Mouse (Mus musculus) kidney, postnatal 0 days (tissue): ENCODE measurements around the gene Lpgat1. TPM values are rescaled to one million over a fixed set of nuclear protein-coding genes. Genes with fewer than 3 reads are reported as not detected.

Source experiments
- ATAC-seq: fragments of 200-750 bp; cut with Nextera tagmentation; replicated peaks from 2 replicates; pipeline ENCODE4 v1.8.0; 2017; ENCODE audit warnings: low read depth, moderate number of reproducible peaks, moderate TSS enrichment, moderate library complexity; ENCODE audit not compliant: low FRiP score
- DNase-seq: peaks from one replicate; pipeline ENCODE4 v3.0.0-alpha.2; 2016; ENCODE audit warnings: low spot score
- H3K27ac ChIP-seq: fragments of 300-500 bp; sonication (generic); 2 replicates; pipeline ENCODE4 v1.5.1; 2014; ENCODE audit warnings: mild to moderate bottlenecking
- H3K27me3 ChIP-seq: fragments of 300-500 bp; sonication (generic); 2 replicates; pipeline ENCODE4 v1.6.1; 2014; ENCODE audit warnings: low read length, mixed read lengths; ENCODE audit not compliant: insufficient read depth
- H3K36me3 ChIP-seq: fragments of 300-500 bp; sonication (generic); 2 replicates; pipeline ENCODE4 v1.6.1; 2014; ENCODE audit warnings: low read length, mixed read lengths; ENCODE audit not compliant: insufficient read depth
- H3K4me1 ChIP-seq: fragments of 300-500 bp; sonication (generic); replicated peaks from 2 replicates; pipeline ENCODE4 v1.6.1; 2014; ENCODE audit warnings: antibody characterized with exemption, low read length, mixed read lengths; ENCODE audit not compliant: insufficient read depth
- H3K4me2 ChIP-seq: fragments of 300-500 bp; sonication (generic); 2 replicates; pipeline ENCODE4 v1.6.1; 2014; ENCODE audit warnings: mild to moderate bottlenecking, low read length, moderate library complexity, mixed read lengths
- H3K4me3 ChIP-seq: fragments of 300-500 bp; sonication (generic); replicated peaks from 2 replicates; pipeline ENCODE4 v1.5.1; 2014; ENCODE audit warnings: low read depth, low read length
- H3K9ac ChIP-seq: fragments of 300-500 bp; sonication (generic); 2 replicates; pipeline ENCODE4 v1.6.1; 2014; ENCODE audit warnings: low read depth, low read length
- H3K9me3 ChIP-seq: fragments of 300-500 bp; sonication (generic); replicated peaks from 2 replicates; pipeline ENCODE4 v1.6.1; 2016; ENCODE audit warnings: low read length, inconsistent platforms, mixed read lengths
- CTCF ChIP-seq: IDR thresholded peaks from 2 replicates; pipeline ENCODE4 v1.5.1; 2016; ENCODE audit warnings: antibody characterized with exemption, low read depth, mild to moderate bottlenecking, moderate library complexity
- WGBS: fragments of 180-500 bp; shearing (Covaris S2); extraction: QIAGEN DNeasy Blood & Tissue Kit; methylation state at CpG from one replicate; pipeline ENCODE4 v1.1.7; 2014; 5-methylcytosine and 5-hydroxymethylcytosine counted together
- polyA plus RNA-seq: library from polyadenylated mRNA; unstranded; fragments of >200 nt; fragmentation: Nextera tagmentation; extraction: Ambion mirVana; gene quantifications from 2 replicates; pipeline ENCODE4 v1.2.1, GENCODE M21; 2015

The Lpgat1 gene
- polyA plus RNA-seq, 1 experiment from 2014 or later, result 37.1 TPM

- no peaks in the 10 kb centered on the region for H3K9me3 ChIP-seq
- no peak overlapping the region for H3K4me3 ChIP-seq
- H3K9ac ChIP-seq, result no peak overlapping the region
- H3K4me2 ChIP-seq, result no peak overlapping the region
- no peak overlapping the region for H3K27ac ChIP-seq
- ATAC-seq (no peak), DNase-seq (no peak)
- H3K36me3 ChIP-seq, result no peaks in the 10 kb centered on the region
- no peaks in the 10 kb centered on the region for H3K27me3 ChIP-seq
- no peak for TF ChIP-seq CTCF
- no peaks in the 10 kb centered on the region for H3K4me1 ChIP-seq
- WGBS, result 60% methylated on average over 4 of the region's 4 CpGs
These were observed 78.7 kb downstream of the Lpgat1 start for GRCm38 (mm10) chr1:191796238-191796896.

DNA sequence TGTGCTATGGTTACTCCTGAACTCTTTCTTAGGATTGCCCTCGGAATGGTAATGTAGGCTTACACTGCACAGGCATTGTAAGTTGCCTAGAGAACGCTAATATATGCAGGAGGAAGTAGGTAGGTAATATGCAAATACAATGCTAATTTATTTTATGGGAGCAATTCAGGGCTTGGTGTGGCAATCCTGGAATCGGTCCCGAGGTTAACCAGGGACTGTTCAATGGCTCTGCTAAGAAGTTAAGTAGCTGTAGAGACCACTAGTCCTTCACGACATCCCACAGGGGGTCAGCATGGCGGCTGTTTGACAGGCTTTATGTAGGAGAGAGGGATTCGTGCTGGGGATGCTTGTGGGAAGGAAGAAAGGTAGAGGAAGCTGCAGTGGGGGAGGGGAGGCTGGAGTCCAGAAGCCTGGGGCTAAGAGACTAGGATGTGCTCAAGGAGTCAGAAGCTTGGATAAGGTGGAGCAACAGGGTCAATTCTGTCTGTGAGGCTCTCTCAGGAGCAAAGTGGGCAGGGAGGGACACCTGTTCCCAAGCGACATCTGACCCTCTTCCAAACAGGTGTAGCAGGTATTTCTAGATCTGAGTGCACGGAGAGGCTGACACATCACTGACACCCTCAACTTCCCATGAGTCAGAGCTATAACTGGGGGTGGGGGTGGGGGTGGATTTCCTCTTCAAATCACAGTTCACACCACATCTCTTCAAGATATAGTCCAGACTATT is 84.6 kb downstream of the Lpgat1 start:
- peak; percentile 48; the same call in 1 of the 2 replicates for ATAC-seq
- 48% methylated on average over 9 of the region's 9 CpGs for WGBS
- Histone ChIP-seq H3K4me2 (no peak overlapping the region), H3K36me3 (no peaks in the 10 kb centered on the region), H3K4me1 (0 out of 2 replicates have a peak, but pooled peaks cover 7% of the 10 kb centered on the region), H3K4me3 (no peak overlapping the region), H3K27ac (0 out of 2 replicates have a peak overlapping the region, but pooled peaks have one; percentile 25), H3K9me3 (no peaks in the 10 kb centered on the region), H3K27me3 (no peaks in the 10 kb centered on the region), H3K9ac (no peak overlapping the region)
- no peak for TF ChIP-seq CTCF
- DNase-seq, result no peak

GRCm38 (mm10) chr1:191802820-191803655 is 85.4 kb downstream of the Lpgat1 start:
- H3K27ac ChIP-seq, result peak overlapping the region; percentile 25; the same call in 1 of the 2 replicates
- H3K4me2 ChIP-seq, result no peak overlapping the region
- TF ChIP-seq CTCF, result no peak
- H3K4me3 ChIP-seq, result no peak overlapping the region
- no peaks in the 10 kb centered on the region for H3K36me3 ChIP-seq
- 0 out of 2 replicates have a peak, but pooled peaks cover 7% of the 10 kb centered on the region for H3K4me1 ChIP-seq
- H3K9me3 ChIP-seq, result no peaks in the 10 kb centered on the region
- no peak for DNase-seq
- H3K9ac ChIP-seq, result no peak overlapping the region
- no peak for ATAC-seq
- H3K27me3 ChIP-seq, result no peaks in the 10 kb centered on the region
- WGBS, result 52% methylated on average over 10 of the region's 10 CpGs

DNA sequence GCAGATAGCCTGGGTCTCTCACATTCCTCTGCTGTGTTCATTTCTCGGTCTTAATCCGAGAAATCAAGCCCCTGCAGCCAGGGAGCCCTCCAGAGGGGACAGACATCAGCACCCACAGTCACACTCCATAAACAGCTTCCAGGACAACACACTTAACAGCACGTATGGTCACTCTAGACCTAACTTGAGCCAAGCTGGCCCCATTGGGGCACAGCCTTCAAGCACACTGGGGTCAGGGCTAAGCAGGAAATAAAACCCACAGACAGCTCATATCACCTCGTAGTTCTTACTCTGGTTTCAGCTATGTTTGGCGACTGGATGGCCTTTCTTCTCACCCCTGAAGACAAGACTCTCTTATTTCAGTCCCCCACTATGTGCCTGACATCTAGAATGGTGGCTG is 87.1 kb downstream of the Lpgat1 start:
- Histone ChIP-seq H3K27me3 (no peaks in the 10 kb centered on the region), H3K4me1 (0 out of 2 replicates have a peak, but pooled peaks cover 7% of the 10 kb centered on the region), H3K4me2 (no peak overlapping the region), H3K36me3 (no peaks in the 10 kb centered on the region), H3K4me3 (no peak overlapping the region), H3K9ac (no peak overlapping the region), H3K27ac (no peak overlapping the region), H3K9me3 (no peaks in the 10 kb centered on the region)
- no peak for ATAC-seq
- WGBS, result 37% methylated on average over 5 of the region's 5 CpGs
- TF ChIP-seq CTCF, result no peak
- peak; percentile 36 for DNase-seq

- no peaks in the 10 kb centered on the region for H3K9me3 ChIP-seq
- ATAC-seq (no peak), DNase-seq (no peak)
- 0 out of 2 replicates have a peak, but pooled peaks cover 7% of the 10 kb centered on the region for H3K4me1 ChIP-seq
- TF ChIP-seq CTCF, result no peak
- H3K9ac ChIP-seq, result no peak overlapping the region
- no peaks in the 10 kb centered on the region for H3K27me3 ChIP-seq
- WGBS, result 54% methylated on average over 6 of the region's 6 CpGs
- no peak overlapping the region for H3K4me3 ChIP-seq
- no peak overlapping the region for H3K27ac ChIP-seq
- no peak overlapping the region for H3K4me2 ChIP-seq
- H3K36me3 ChIP-seq, result no peaks in the 10 kb centered on the region
These were observed 88.2 kb downstream of the Lpgat1 start for GRCm38 (mm10) chr1:191805788-191806187.

DNA sequence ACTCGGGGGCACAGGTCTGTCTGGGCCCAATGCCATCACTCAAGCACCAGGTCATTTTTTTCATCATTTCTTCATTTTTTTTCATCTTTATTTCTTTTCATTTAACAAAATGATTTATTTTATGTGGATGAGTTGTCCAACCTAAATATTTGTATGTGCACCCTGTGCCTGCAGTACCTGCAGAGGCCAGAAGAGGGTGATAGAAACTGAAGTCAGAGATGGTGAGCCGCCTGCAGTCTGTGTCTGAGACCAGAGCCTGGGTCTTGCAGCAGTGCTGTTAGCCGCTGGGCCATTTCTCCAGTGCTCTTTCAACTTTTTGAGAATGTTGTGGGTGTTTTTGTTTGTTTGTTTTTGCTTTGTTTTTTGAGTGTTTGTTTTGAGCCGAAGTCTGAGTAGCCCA is 89.1 kb downstream of the Lpgat1 start:
- Histone ChIP-seq H3K9me3 (no peaks in the 10 kb centered on the region), H3K4me1 (0 out of 2 replicates have a peak, but pooled peaks cover 7% of the 10 kb centered on the region), H3K36me3 (no peaks in the 10 kb centered on the region), H3K27ac (no peak overlapping the region), H3K9ac (no peak overlapping the region), H3K4me3 (no peak overlapping the region), H3K27me3 (no peaks in the 10 kb centered on the region), H3K4me2 (no peak overlapping the region)
- 94% methylated on average over 4 of the region's 4 CpGs for WGBS
- no peak for DNase-seq
- no peak for ATAC-seq
- peak; percentile 32; the same call in 1 of the 2 replicates for TF ChIP-seq CTCF
